Mouse (Mus musculus): ENCODE data around the gene Ccng2. TPM values are rescaled to one million over a fixed set of nuclear protein-coding genes. Genes with fewer than 3 reads are reported as not detected.

Ccng2 gene
- polyA plus RNA-seq, 1 experiment from 2014 or later: 149 TPM

DNA sequence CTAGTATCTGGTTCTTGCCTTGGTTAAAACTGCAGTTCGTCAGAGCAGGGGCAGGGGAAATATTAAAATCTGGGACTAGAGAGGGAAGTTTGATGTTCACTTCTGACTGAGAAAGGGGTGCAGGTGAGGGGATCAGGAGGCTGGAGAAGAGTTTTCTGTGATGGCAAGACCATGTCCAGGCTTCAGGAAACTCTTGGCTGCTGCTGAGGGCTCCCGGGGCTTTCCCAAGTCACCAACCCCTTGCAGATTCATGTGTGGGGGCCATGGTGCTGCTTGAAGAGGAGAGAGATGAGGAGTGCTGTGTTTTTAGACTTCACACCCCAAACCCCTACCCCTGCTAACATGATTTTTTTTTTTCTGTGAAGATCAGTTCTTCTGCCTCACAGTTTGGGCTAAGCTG lies 32.5 kb upstream of the Ccng2 start:
- Histone ChIP-seq H3K4me2 (ENCODE audit: low read length) (no peak overlapping the region), H3K9me3 (ENCODE audit: control insufficient read depth, low read length) (no peaks in the 10 kb centered on the region), H3K4me1 (replicated peaks; ENCODE audit: control insufficient read depth, insufficient read depth, low read length) (peaks cover 2% of the 10 kb centered on the region), H3K27me3 (replicated peaks; ENCODE audit: control insufficient read depth, insufficient read depth, low read length) (no peaks in the 10 kb centered on the region), H3K36me3 (ENCODE audit: control insufficient read depth, insufficient read depth) (no peaks in the 10 kb centered on the region), H3K9ac (replicated peaks; ENCODE audit: low read depth, low read length) (no peak overlapping the region), H3K4me3 (replicated peaks; ENCODE audit: low read length) (no peak overlapping the region), H3K27ac (ENCODE audit: low read length) (no peak overlapping the region)
- WGBS: 92% methylated on average over 2 of the region's 2 CpGs
- no peak for ATAC-seq

DNA sequence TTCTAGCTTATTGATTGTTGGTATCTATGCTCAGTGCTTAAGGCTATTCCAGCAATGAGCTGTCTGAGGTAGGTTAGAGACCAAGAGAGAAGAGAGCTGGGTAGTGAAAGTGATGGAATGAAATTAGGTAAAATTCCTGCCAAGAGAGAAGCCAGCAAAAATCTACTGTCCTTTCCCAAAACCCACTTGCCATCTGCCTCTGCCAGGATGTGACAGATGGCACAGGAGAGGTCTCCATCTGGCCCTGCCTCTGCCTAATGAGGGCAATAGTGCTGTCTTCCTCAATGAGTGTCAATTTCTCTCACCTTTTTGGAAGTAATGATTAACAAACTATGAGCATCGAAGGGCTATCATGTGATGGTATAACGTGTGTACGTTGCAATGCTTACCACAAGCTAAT lies 31.2 kb upstream of the Ccng2 start:
- no peaks in the 10 kb centered on the region for H3K9me3 ChIP-seq (ENCODE audit: control insufficient read depth, low read length)
- WGBS: 37% methylated on average over 3 of the region's 3 CpGs
- no peaks in the 10 kb centered on the region for H3K36me3 ChIP-seq (ENCODE audit: control insufficient read depth, insufficient read depth)
- H3K27me3 ChIP-seq (replicated peaks; ENCODE audit: control insufficient read depth, insufficient read depth, low read length): no peaks in the 10 kb centered on the region
- no peak overlapping the region for H3K9ac ChIP-seq (replicated peaks; ENCODE audit: low read depth, low read length)
- no peak for ATAC-seq
- H3K27ac ChIP-seq (ENCODE audit: low read length): no peak overlapping the region
- no peak overlapping the region for H3K4me2 ChIP-seq (ENCODE audit: low read length)
- no peak overlapping the region for H3K4me3 ChIP-seq (replicated peaks; ENCODE audit: low read length)
- H3K4me1 ChIP-seq (replicated peaks; ENCODE audit: control insufficient read depth, insufficient read depth, low read length): peaks cover 2% of the 10 kb centered on the region

DNA sequence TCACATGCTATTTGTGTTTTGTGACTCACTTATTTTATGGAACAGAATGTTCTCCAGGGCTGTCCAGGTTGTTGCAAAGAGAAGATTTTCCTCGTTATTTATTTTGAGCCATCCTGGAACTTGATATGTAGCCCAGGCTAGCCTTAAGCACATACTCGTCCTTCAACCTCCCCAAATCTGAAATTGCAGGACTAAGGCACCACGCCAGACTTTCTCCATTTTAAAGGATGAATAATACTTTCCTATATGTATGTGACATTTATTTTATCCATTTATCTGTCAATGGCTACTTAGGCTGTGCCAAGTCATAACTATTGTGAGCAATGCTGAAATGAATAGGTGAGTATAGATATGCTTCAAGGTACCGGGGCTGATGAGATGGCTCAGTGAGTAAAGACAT lies 30.5 kb upstream of the Ccng2 start:
- H3K9ac ChIP-seq (replicated peaks; ENCODE audit: low read depth, low read length): no peak overlapping the region

DNA sequence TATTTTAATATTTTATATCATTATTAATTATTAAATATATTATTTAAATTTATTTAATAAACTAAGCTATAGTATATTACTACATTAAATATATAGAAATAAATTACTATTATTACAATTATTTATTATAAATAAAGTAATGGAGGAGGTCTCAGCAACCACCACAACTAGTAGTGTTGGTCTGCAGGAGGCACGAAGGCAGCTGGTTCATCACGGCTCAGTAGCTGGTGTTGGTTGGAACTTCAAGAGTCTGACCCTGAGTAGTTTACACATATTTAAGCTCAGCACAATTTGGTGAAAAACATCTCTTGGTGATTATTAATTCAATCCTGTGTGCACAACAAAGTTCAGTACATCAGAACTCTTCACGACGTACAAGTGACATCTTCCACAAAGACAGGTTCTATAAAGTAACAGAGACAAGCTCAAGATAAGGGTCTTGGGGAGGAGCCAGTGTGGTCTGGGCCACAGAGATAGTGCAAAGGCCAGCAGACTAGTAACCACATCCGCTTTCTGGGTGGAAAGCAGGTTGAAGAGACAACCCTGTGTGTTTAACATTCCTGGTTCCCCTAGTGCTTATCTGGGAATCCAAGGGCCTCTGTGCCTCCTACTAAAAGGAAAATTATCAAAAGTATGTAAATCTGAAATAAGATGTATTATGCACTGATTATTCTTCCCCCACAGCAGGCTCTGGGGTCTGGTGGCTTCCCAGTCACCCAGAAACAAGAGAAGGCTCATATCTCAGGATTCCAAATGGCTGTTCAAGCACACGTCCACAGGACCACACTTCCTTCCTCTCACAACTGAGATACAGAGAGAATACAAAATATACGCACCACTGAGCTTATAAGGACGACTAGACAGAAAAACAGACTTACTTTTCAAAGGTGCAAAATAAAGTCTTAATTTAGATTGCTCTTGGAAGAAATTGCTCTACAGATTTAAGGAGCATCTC lies 27.2 kb upstream of the Ccng2 start:
- H3K27me3 ChIP-seq (replicated peaks; ENCODE audit: control insufficient read depth, insufficient read depth, low read length): no peaks in the 10 kb centered on the region
- ATAC-seq: no peak
- no peak overlapping the region for H3K4me3 ChIP-seq (replicated peaks; ENCODE audit: low read length)
- no peaks in the 10 kb centered on the region for H3K36me3 ChIP-seq (ENCODE audit: control insufficient read depth, insufficient read depth)
- H3K4me1 ChIP-seq (replicated peaks; ENCODE audit: control insufficient read depth, insufficient read depth, low read length): no peaks in the 10 kb centered on the region; the same call in 1 of the 2 replicates
- H3K9ac ChIP-seq (replicated peaks; ENCODE audit: low read depth, low read length): no peak overlapping the region
- H3K4me2 ChIP-seq (ENCODE audit: low read length): no peak overlapping the region
- WGBS: 87% methylated on average over 8 of the region's 8 CpGs
- H3K27ac ChIP-seq (ENCODE audit: low read length): no peak overlapping the region
- no peaks in the 10 kb centered on the region for H3K9me3 ChIP-seq (ENCODE audit: control insufficient read depth, low read length)

More for the DNA sequence above, 30.5 kb upstream of the Ccng2 start:
- WGBS: 83% methylated on average over 4 of the region's 4 CpGs
- no peak for ATAC-seq
- no peaks in the 10 kb centered on the region for H3K9me3 ChIP-seq (ENCODE audit: control insufficient read depth, low read length)
- no peak overlapping the region for H3K4me3 ChIP-seq (replicated peaks; ENCODE audit: low read length)
- H3K36me3 ChIP-seq (ENCODE audit: control insufficient read depth, insufficient read depth): no peaks in the 10 kb centered on the region
- H3K4me1 ChIP-seq (replicated peaks; ENCODE audit: control insufficient read depth, insufficient read depth, low read length): peaks cover 2% of the 10 kb centered on the region
- H3K27me3 ChIP-seq (replicated peaks; ENCODE audit: control insufficient read depth, insufficient read depth, low read length): no peaks in the 10 kb centered on the region
- H3K4me2 ChIP-seq (ENCODE audit: low read length): no peak overlapping the region
- no peak overlapping the region for H3K27ac ChIP-seq (ENCODE audit: low read length)

DNA sequence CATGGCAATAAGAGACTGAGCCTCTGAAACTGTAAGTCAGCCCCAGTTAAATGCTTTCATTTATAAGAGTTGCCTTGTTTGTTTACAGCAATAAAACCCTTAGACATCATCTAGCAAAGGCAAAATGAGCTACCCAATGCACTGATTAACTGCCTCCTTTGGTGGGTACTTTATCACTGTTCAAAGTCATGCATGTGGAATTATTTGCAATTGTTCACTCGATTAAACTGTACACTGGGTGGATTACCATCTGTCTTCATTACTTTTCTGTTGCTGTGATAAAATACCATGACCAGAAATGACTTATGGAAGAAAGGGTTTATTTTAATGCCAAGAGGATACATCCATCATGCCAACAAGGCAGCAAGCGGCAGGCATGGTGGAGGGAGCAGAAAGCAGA lies 21.8 kb upstream of the Ccng2 start:
- H3K4me3 ChIP-seq (replicated peaks; ENCODE audit: low read length): no peak overlapping the region
- H3K27me3 ChIP-seq (replicated peaks; ENCODE audit: control insufficient read depth, insufficient read depth, low read length): no peaks in the 10 kb centered on the region
- H3K9me3 ChIP-seq (ENCODE audit: control insufficient read depth, low read length): no peaks in the 10 kb centered on the region
- H3K27ac ChIP-seq (ENCODE audit: low read length): no peak overlapping the region
- H3K4me1 ChIP-seq (replicated peaks; ENCODE audit: control insufficient read depth, insufficient read depth, low read length): no peaks in the 10 kb centered on the region
- no peak overlapping the region for H3K9ac ChIP-seq (replicated peaks; ENCODE audit: low read depth, low read length)
- no peak for ATAC-seq
- H3K4me2 ChIP-seq (ENCODE audit: low read length): no peak overlapping the region
- WGBS: 71% methylated on average over 2 of the region's 2 CpGs
- no peaks in the 10 kb centered on the region for H3K36me3 ChIP-seq (ENCODE audit: control insufficient read depth, insufficient read depth)

DNA sequence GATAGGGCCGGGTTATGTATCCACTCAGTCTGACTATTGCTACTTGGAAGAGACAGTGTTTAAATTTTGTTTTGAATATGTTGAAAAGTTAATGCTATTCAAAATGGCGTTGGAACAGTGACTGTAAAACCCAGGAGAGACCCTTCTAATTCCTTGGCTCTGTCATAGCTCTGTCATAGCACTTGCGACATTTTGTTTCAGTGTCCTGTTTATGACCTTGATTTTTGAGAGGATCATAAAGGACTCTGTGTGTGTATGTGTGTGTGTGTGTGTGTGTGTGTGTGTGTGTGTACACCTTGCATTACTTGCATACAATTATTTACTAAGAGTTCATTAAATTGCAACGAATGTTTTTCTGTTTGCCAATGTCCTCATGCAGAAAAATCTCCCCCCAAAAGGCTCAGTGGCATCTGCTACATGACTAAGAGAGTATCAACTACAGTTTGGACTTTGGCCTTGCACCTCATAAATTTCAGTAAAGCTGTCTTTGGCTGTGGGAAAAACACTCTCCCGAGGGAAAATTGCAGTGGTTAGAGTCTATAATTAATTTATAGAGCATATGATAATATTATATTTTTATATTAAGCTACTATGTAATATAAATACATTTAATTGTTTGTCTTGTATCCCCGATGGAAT lies 17.0 kb upstream of the Ccng2 start:
- H3K27ac ChIP-seq (ENCODE audit: low read length): no peak overlapping the region
- no peaks in the 10 kb centered on the region for H3K36me3 ChIP-seq (ENCODE audit: control insufficient read depth, insufficient read depth)
- ATAC-seq: no peak
- H3K9ac ChIP-seq (replicated peaks; ENCODE audit: low read depth, low read length): no peak overlapping the region
- no peak overlapping the region for H3K4me3 ChIP-seq (replicated peaks; ENCODE audit: low read length)
- H3K4me1 ChIP-seq (replicated peaks; ENCODE audit: control insufficient read depth, insufficient read depth, low read length): no peaks in the 10 kb centered on the region
- H3K27me3 ChIP-seq (replicated peaks; ENCODE audit: control insufficient read depth, insufficient read depth, low read length): no peaks in the 10 kb centered on the region
- H3K9me3 ChIP-seq (ENCODE audit: control insufficient read depth, low read length): no peaks in the 10 kb centered on the region
- 85% methylated on average over 6 of the region's 6 CpGs for WGBS
- no peak overlapping the region for H3K4me2 ChIP-seq (ENCODE audit: low read length)

DNA sequence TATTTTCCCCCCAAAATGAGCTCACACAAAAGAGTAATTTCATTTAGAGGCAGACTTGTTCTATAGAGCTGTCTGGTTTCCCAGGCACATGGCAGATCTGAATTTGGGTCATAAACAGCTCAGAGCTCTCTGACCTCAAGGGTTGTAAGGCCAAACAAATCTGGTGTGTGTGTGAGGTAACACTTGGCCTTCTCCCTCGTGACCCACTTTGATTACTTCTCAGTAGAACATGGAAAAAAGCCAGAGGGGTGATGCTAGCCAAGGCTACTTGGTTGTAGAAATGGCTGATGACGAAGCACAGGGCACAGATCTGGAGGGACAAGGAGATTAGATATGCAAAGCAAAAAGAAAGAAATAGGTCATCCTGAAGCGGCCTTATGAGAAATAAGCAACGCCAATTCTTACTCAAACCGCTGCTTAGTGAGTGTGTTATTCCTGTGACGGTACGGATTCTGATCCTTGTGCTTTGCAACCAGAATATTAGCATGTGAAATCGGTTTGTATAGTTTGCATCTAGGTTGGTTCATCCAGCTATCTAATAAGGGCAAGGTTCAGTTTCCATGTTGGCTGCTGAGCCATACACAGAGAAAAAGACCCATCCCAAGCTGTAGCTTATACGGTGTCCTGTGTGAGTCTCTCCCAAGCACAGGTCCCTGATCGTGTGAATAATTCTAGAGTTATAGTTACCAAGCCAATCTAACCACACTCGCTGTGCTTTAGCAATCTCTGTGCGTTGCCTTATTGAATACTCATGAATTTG lies 15.9 kb upstream of the Ccng2 start:
- Histone ChIP-seq H3K27me3 (replicated peaks; ENCODE audit: control insufficient read depth, insufficient read depth, low read length) (no peaks in the 10 kb centered on the region), H3K27ac (ENCODE audit: low read length) (no peak overlapping the region), H3K9me3 (ENCODE audit: control insufficient read depth, low read length) (no peaks in the 10 kb centered on the region), H3K36me3 (ENCODE audit: control insufficient read depth, insufficient read depth) (no peaks in the 10 kb centered on the region), H3K4me2 (ENCODE audit: low read length) (no peak overlapping the region), H3K9ac (replicated peaks; ENCODE audit: low read depth, low read length) (no peak overlapping the region), H3K4me1 (replicated peaks; ENCODE audit: control insufficient read depth, insufficient read depth, low read length) (no peaks in the 10 kb centered on the region), H3K4me3 (replicated peaks; ENCODE audit: low read length) (no peak overlapping the region)
- ATAC-seq: no peak
- 87% methylated on average over 12 of the region's 12 CpGs for WGBS

DNA sequence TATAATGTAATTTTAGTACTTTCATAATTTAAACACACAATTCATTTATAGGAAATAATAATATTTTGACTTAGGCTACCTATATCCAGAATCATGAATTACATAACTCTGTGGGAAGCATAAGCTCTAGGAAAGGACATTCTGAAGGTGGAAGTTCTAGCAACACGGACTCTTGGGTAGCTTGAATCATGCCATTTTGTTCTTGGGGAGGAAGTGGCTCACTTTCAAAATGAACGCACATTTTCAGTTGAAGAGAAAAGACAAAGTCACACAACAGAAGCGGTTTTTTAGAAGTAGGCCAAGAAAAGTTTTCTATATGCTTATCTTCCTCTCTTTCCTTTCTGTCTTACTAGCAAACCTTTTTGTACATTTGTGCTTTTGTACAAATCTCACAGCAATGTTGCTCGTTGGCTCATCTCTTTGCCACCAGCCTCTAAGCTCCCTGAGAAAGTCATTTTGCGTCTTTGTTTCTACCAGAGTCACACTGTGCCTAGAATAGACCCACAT lies 11.2 kb upstream of the Ccng2 start:
- Histone ChIP-seq H3K27ac (ENCODE audit: low read length) (no peak overlapping the region), H3K4me2 (ENCODE audit: low read length) (no peak overlapping the region)
- 88% methylated on average over 5 of the region's 5 CpGs for WGBS

DNA sequence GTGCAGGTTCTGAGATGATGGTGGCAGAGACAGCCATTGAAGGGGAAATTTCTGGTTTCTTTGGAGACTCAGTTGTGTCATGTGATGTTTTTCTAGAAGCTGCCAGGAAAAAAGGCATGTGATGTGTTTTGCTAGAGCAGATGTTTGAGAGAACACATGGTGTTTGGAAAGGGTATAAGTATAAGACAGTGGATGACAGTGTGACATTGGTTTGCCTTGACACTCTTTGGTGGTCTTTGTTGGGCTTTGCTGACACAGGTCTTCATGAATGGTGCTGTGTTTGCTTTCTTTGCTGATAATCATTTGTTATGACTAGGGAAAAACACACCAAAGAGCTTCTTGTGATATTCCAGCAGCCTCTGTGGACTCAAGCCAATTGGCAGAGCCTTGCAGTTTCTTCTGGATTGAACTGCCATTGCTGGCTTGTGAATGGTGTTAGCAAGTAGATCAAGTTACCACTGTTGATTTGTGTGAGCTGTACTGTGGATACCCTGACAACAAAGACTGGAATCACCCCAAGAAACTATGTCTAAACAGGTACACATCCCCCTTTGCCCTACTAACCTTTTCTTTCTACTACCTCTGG lies 10.1 kb upstream of the Ccng2 start:
- Histone ChIP-seq H3K36me3 (ENCODE audit: control insufficient read depth, insufficient read depth) (no peaks in the 10 kb centered on the region), H3K4me3 (replicated peaks; ENCODE audit: low read length) (no peak overlapping the region), H3K9me3 (ENCODE audit: control insufficient read depth, low read length) (no peaks in the 10 kb centered on the region), H3K4me2 (ENCODE audit: low read length) (no peak overlapping the region), H3K9ac (replicated peaks; ENCODE audit: low read depth, low read length) (no peak overlapping the region), H3K4me1 (replicated peaks; ENCODE audit: control insufficient read depth, insufficient read depth, low read length) (no peaks in the 10 kb centered on the region), H3K27me3 (replicated peaks; ENCODE audit: control insufficient read depth, insufficient read depth, low read length) (no peaks in the 10 kb centered on the region), H3K27ac (ENCODE audit: low read length) (no peak overlapping the region)
- ATAC-seq: no peak

More for the DNA sequence above, 11.2 kb upstream of the Ccng2 start:
- no peaks in the 10 kb centered on the region for H3K9me3 ChIP-seq (ENCODE audit: control insufficient read depth, low read length)
- no peaks in the 10 kb centered on the region for H3K4me1 ChIP-seq (replicated peaks; ENCODE audit: control insufficient read depth, insufficient read depth, low read length)
- no peak overlapping the region for H3K9ac ChIP-seq (replicated peaks; ENCODE audit: low read depth, low read length)
- ATAC-seq: no peak
- no peak overlapping the region for H3K4me3 ChIP-seq (replicated peaks; ENCODE audit: low read length)
- H3K36me3 ChIP-seq (ENCODE audit: control insufficient read depth, insufficient read depth): no peaks in the 10 kb centered on the region
- no peaks in the 10 kb centered on the region for H3K27me3 ChIP-seq (replicated peaks; ENCODE audit: control insufficient read depth, insufficient read depth, low read length)
